Mouse (Mus musculus) monocyte, adult 2 months (primary cell): Measurements from ENCODE around the gene Catsper1.
A peak's percentile ranks its signal among the peaks of the same experiment; 100 is the strongest.

ENCODE experiments used
- DNase-seq, 2 experiments: peaks; one replicate each; pipeline ENCODE4 v3.0.0; 2022; ENCODE audit warnings: low spot score in 2 of 2, low read depth in 1 of 2

The Catsper1 gene

DNA sequence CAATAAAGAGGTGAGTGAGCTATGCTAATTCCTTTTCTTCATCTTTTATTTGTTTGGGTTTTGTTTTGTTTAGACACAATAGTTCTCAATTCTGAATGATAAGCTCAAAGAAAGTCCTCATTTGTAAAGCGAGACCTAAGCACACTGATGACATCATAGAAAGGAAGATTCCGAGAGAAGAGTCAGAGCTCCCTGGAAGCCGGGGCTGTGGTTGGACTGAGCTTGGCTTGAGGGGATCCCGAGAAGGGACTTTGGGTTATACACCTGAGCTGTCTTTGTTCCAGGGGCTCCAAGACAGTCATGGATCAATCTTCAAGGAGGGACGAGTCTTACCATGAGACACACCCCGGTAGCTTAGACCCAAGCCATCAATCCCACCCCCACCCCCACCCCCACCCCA, at the start of gene Catsper1:
Gene Catsper1, plus strand, starts transcription at position 301 of the 400 bp plus-strand sequence.
- no peak for DNase-seq

DNA sequence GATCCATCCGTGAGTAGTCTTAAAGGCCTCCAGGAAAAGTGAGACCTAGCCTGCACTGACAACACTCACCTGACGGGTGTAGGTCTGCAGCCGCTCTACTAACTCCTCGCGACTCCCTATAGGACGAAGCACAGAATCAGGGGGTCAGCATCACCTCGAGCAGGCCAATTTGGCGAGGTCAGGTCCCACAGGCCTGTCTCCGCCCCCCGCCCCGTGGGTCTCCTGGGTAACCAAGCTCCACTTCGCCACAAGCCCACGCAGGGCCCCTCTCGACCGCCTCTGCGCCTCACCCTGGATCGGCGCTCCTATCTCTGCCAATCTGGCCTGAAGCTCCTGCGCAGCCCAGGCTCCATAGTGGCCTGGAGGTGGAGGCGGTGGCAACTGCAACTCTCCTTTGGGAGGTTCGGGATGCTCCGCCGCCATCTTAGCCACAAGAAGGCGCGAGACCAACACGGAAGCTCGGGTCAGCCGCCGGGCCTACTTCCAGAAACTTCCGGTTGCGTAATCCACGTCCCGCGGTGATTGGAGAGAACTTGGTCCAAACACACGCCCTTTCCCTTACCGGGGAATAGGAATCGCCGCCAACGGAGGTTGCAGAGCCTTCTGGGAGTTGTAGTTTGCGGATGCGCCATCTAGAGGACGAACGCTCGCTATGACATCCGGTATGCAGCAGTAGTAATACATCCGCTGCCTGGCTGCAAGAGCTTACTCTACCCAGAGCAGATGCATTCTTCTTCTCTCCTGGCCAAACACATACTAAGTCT, 40.4 kb upstream of the Catsper1 start, which contains the start of gene Sf3b2:
Gene Sf3b2, minus strand, starts transcription at position 484 of the 764 bp plus-strand sequence.
- peak; percentile 97 to 99 for DNase-seq

- no peak for DNase-seq
Measured at GRCm38 (mm10) chr19:5295736-5296075, 39.8 kb upstream of the Catsper1 start.

DNA sequence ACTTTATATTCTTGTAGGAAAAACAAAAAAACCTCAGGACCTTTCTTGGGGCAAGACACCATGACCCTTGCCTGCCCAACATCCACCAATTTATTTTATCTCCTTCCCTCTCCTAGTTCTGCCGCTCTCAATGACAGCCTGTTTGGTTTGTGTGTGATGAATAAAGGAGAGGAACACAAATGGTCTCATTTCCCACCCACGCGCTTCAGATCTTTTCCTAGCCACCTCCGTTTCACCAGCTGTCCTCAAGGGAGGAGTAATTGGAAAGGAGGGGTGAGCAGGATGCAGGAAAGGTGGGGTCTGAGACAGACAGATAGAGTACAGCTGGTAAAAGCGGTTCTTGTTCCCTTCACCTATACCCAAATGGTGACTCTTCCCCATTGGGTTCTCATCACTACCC, 38.9 kb upstream of the Catsper1 start:
- no peak for DNase-seq

DNA sequence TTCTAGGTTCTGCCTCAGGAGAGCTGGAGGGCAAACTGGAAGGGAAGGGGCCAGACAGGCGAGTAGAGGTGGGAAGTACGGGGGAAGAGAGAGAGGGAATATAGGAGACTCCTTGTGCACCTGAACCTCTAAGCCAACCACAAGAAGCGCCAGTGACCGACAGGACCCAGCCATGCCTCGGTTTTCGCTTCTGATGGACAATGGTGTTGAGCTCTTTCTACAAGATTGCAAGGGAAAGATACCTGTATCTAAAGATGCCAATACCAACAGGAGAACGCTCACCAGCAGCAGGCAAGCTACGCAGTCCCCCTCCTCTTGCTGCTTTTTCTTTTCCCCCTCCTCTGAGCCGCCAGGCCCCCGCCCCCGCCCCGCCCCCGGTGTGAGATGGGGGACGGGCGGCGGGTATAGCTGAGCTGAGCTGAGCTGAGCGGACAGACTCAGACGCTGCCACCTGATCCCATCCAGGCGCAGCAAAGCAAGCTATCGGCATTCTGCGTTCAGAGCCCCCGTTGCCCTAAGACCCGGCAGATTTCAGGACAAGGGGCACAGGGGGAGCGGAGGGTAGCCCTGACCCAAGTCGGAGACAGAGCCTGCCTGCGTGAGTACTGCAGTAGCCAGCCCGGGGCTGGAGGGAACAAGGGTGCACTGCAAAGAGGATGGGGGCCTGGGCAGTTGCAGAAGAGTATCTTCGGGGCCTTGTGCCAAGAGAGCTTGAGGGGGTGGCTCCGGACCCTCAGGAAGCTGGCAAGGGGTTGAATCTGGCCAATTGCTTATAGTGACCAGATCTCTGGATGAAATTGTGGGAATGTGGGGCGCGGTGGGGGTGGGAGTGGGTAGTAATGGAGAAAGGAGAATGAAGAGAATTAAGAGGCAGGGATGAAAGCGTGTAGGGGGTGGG, 37.4 kb upstream of the Catsper1 start, which contains the start of gene Gal3st3:
Gene Gal3st3, plus strand, starts transcription at position 429 of the 898 bp plus-strand sequence.
- DNase-seq = no peak

GRCm38 (mm10) chr19:5300588-5300987, 35.0 kb upstream of the Catsper1 start:
- no peak for DNase-seq

DNA sequence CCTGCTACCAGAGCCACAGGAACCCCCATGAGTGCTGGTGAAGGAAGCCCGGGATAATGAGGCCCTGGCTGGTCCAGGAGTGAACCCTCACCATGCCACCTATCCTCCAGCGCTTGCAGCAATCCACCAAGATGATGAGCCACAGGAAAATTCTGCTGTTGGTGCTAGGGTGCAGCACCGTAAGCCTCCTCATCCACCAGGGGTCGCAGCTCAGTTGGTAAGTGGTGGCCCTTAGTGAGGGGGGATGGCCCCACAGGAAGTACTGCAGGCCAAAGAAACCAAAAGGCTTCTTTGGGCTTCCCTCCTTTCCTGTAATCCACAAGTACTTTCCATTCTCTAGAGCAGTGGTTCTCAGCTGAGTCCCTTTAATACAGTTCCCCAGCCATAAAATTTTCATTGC, 33.1 kb upstream of the Catsper1 start:
- DNase-seq = peak in 1 of 2 experiments; percentile 15

- no peak for DNase-seq
Measured at GRCm38 (mm10) chr19:5306279-5306678, 29.3 kb upstream of the Catsper1 start.

- DNase-seq = no peak
Measured at GRCm38 (mm10) chr19:5306968-5307734, 28.4 kb upstream of the Catsper1 start.

DNA sequence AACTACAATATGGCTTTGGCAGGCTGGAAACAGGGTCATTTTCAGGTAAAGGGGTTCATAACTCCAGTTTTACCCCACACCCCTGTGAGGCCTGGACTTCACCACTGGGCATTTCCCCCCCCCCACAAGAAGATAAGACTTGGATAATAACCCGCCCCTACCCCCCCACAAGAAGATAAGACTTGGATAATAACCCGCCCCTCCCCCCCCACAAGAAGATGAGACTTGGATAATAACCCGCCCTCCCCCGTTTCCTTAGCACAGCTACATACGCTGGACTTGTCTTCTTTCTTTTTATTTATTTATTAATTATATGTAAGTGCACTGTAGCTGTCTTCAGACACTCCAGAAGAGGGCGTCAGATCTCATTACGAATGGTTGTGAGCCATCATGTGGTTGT, 26.5 kb upstream of the Catsper1 start:
- no peak for DNase-seq

- no peak for DNase-seq
Measured at GRCm38 (mm10) chr19:5313189-5313588, 22.4 kb upstream of the Catsper1 start.

DNA sequence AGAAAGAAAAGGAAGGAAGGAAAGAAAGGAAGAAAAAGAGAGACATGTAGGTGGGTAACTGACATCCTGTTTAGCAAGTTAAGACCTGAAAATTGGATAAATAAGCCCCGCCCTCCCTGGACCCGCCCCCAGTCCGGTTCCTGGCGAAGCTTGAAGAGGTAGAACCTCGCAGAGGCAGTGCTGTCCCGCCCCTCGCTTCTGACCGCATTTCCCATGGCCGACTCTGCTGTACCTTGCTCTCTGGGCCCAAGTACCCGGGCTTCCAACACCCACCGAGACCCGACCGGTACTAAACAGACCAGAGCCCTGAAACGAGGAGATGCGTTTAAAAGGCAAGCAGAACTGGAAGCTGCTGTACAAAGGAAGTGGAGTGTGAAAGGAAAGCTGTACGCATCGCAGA, 11.7 kb upstream of the Catsper1 start:
- DNase-seq = no peak

- no peak for DNase-seq
Measured at GRCm38 (mm10) chr19:5327970-5328369, 7.6 kb upstream of the Catsper1 start.

GRCm38 (mm10) chr19:5334741-5335140, 800 bp upstream of the Catsper1 start:
- DNase-seq = no peak

GRCm38 (mm10) chr19:5337975-5338374, 2.4 kb downstream of the Catsper1 start:
- peak in 1 of 2 experiments; percentile 44 for DNase-seq

DNA sequence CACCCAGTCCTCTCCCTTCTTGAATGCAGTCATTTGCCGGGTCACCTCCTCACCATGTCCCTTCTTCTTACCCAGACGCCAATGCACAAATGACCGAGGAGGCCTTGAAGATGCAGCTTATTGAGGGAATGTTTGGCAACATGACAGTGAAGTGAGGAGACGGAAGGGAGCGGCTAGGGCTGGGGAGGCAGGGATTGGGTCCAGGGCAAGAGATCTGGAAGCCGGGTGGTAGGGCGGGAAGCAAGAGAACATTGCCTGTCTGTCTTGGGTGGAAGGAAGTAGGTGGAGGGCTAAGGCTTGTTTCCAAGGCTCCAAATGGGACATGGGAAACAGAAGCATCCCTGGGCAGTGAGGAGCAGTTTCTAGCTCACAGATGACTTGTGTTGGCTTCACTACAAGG, 5.8 kb downstream of the Catsper1 start:
- no peak for DNase-seq

DNA sequence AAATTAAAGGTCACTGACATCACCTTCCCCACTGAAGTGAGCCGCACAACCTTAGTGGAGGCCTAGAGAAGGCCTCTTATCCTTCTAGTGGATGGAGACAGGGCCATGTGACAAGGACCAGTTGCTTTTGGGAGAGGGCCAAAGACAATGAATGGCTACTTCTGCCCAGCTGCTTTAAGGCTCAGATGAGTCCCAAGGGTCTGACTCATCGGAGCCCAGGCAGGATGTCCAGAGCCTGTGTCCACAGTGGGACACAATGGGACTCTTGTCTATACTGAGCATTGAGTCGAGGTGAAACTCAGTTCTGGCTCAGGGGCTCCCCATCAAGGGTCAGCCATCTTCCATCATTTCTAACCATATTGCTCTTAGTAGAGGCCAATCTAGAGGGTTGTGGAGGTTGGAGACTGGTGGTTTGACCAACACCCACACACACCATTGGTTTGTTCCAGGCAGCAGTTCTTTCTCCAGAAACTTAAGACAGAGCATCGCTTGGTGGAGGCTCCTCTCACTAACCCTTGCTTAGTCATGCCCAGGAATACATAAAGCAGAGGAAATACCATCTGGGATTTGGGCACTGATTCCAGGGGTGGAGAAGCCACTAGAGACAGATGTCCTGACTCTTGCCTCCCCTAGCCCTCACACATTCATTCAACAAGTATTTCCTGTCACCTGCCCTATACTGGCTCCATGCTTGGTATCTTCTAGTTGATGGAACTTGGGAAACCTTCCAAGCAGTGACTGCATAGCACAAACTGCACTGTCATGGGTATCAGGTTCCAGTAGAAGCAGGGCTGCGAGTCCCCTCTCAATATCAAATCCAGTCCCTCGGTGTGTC, 10.0 kb downstream of the Catsper1 start:
- no peak for DNase-seq

DNA sequence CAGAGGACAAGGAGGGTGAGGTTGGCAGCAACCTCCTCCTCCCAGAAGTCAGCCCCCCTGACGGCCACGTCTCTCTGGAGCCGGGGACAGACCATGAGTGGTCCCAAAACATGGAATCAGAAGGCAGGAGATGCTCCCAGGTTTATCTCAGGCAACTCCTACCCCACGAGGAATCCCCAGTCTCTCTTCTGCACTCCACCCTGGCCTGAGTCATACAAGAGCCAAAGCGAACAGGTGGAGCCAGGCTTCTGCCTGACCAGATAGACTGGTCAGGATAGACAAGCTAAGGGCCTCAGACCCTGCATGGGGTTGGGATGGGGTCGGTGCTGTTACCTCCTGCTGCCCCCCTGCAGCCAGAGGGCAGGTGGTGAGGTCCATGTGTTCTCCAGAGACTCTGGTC, 12.5 kb downstream of the Catsper1 start:
- no peak for DNase-seq

- no peak for DNase-seq
Measured at GRCm38 (mm10) chr19:5348526-5349501, 13.3 kb downstream of the Catsper1 start.
